Mouse (Mus musculus) midbrain, embryonic 14.5 days (tissue): ENCODE results near the gene Pde8a. TPM values are rescaled to one million over a fixed set of nuclear protein-coding genes. Genes with fewer than 3 reads are reported as not detected.
"Not testable (repeated sequence)": the region's sequence is repeated elsewhere in the genome, so short reads cannot be mapped to it uniquely, and the experiment has no call there.

Experiments used
- ATAC-seq: fragments of 200-750 bp; cut with Nextera tagmentation; 2 replicates; pipeline ENCODE4 v1.8.0; 2017; ENCODE audit warnings: moderate number of reproducible peaks, moderate library complexity; ENCODE audit not compliant: low FRiP score, low TSS enrichment
- DNase-seq: peaks from one replicate; pipeline ENCODE4 v3.0.0-alpha.2; 2015
- H3K27ac ChIP-seq: fragments of 300-500 bp; sonication (generic); replicated peaks from 2 replicates; pipeline ENCODE4 v1.5.1; 2014; ENCODE audit warnings: mild to moderate bottlenecking, low read depth, low read length, moderate library complexity
- H3K27me3 ChIP-seq: fragments of 300-500 bp; sonication (generic); 2 replicates; pipeline ENCODE4 v1.6.1; 2014; ENCODE audit warnings: low read length, control low read depth, mixed read lengths; ENCODE audit not compliant: control insufficient read depth, insufficient read depth
- H3K36me3 ChIP-seq: fragments of 300-500 bp; sonication (generic); 2 replicates; pipeline ENCODE4 v1.6.1; 2014; ENCODE audit warnings: low read length, control low read depth; ENCODE audit not compliant: control insufficient read depth, insufficient read depth
- H3K4me1 ChIP-seq: fragments of 300-500 bp; sonication (generic); 2 replicates; pipeline ENCODE4 v1.6.1; 2014; ENCODE audit warnings: mild to moderate bottlenecking, antibody characterized with exemption, low read length, control low read depth; ENCODE audit not compliant: control insufficient read depth, insufficient read depth
- H3K4me2 ChIP-seq: fragments of 300-500 bp; sonication (generic); 2 replicates; pipeline ENCODE4 v1.6.1; 2014; ENCODE audit warnings: mild to moderate bottlenecking, low read length, moderate library complexity
- H3K4me3 ChIP-seq: fragments of 300-500 bp; sonication (generic); replicated peaks from 2 replicates; pipeline ENCODE4 v1.5.1; 2014; ENCODE audit warnings: low read depth, low read length
- H3K9ac ChIP-seq: fragments of 300-500 bp; sonication (generic); replicated peaks from 2 replicates; pipeline ENCODE4 v1.6.1; 2014; ENCODE audit warnings: mild to moderate bottlenecking, low read length, moderate library complexity
- H3K9me3 ChIP-seq: fragments of 300-500 bp; sonication (generic); 2 replicates; pipeline ENCODE4 v1.6.1; 2016; ENCODE audit warnings: low read length, control low read depth, mixed read lengths; ENCODE audit not compliant: control insufficient read depth
- WGBS: fragments of 180-500 bp; shearing (Covaris S2); extraction: QIAGEN DNeasy Blood & Tissue Kit; methylation state at CpG from one replicate; pipeline ENCODE4 v1.1.7; 2014; 5-methylcytosine and 5-hydroxymethylcytosine counted together
- polyA plus RNA-seq: library from polyadenylated mRNA; unstranded; fragments of >200 nt; fragmentation: Nextera tagmentation; extraction: Ambion mirVana; gene quantifications from 2 replicates; pipeline ENCODE4 v1.2.1, GENCODE M21; 2014

Gene Pde8a
- polyA plus RNA-seq, 1 experiment from 2014 or later: 2.4 TPM

DNA sequence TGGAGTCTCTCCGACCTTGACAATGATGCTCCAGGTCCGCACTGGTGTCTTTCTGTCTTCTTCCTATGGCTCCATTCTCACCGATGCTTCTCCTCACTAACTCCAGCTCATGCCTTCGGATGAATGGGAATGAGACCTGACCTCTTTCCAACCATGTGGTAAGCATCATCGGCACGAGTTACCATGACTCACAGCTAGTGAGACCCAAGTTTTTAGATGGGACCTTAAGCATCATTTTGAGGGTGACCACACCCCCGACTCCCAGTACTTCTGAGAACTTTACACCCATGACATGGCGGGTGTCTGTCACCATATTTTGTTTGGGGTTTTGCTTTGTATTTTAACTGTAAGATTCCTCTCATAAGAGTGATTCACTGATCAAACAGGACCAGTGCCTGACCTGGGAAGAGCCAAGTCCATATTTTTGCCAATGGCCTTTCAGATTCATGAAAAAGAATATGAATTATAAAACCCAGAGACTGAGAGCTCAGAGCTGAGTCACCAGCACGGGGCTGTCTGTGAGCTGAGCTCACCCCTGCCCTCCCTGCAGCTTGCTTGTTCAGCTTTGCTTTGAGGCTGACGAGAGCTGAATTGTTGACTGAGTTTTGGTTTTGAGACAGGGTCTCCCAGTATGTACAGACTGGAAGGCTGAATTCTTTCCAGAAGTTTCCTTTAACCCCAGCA is 30.8 kb upstream of the Pde8a start:
- H3K36me3 ChIP-seq: no peaks in the 10 kb centered on the region
- H3K4me1 ChIP-seq: no peaks in the 10 kb centered on the region
- H3K4me2 ChIP-seq: no peak overlapping the region
- DNase-seq: no peak
- 86% methylated on average over 10 of the region's 10 CpGs for WGBS
- H3K4me3 ChIP-seq: no peak overlapping the region
- ATAC-seq: no peak
- H3K9ac ChIP-seq: no peak overlapping the region
- H3K9me3 ChIP-seq: no peaks in the 10 kb centered on the region
- H3K27ac ChIP-seq: no peak overlapping the region
- no peaks in the 10 kb centered on the region for H3K27me3 ChIP-seq

DNA sequence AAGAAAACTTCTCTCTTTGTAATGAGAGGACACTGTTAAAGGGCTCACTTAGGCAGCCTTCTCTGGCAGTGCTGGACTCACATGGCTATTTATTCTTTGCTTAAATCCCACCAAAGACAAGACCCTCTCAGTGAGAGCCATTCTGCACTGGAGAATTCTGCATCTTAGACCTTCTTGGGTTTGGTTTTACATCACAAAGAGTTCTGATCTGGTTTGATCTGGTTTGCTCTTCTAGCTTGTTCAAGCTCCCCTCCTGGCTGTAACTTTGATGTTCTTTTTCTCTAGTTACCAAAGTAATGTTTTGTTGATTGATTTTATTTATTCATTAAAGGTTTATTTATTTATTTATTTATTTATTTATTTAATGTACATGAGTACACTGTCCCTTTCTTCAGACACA is 30.2 kb upstream of the Pde8a start:
- no peaks in the 10 kb centered on the region for H3K9me3 ChIP-seq
- no peaks in the 10 kb centered on the region for H3K36me3 ChIP-seq
- no peaks in the 10 kb centered on the region for H3K27me3 ChIP-seq
- H3K4me1 ChIP-seq: no peaks in the 10 kb centered on the region
- H3K4me3 ChIP-seq: no peak overlapping the region
- no peak overlapping the region for H3K4me2 ChIP-seq
- H3K9ac ChIP-seq: no peak overlapping the region
- no peak overlapping the region for H3K27ac ChIP-seq
- DNase-seq (no peak), ATAC-seq (no peak)

DNA sequence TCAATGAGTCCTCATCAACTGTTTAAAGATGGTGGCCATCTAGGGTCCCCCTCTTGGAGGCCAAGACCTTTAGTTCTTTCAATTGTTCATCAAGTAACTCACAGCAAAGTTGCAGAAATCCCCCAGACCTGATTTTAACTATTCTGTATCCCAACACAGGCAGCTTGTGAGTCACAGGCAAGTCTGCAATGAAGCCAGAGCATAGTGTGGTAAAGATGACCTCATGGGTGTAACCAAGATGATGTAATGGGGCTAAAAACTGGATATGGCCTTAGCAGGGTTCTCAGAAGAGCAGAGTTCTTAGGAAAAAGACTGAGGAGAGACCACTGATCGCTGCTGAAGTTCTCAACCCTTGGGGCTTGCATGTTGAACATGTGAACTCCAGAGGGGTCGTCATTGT is 29.3 kb upstream of the Pde8a start:
- no peak for ATAC-seq
- 88% methylated on average over 2 of the region's 2 CpGs for WGBS

DNA sequence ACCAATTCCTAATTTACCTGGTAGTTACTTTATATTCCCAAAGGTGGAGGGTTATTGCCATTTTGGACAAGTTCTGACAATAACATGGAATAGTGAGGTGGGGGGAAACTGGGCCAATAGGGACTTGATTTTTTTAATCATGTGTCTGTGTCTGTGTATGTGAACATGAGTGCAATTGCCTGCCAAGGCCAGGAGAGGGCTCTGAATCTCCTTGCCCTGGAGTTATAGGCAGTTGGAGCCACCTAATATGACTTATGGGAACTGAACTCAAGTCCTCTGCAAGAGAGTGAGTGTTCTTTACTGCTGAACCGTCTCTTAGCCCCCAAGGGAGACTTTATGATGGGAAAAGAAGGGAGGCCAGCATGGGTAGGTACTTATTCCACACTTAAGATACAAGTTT is 28.7 kb upstream of the Pde8a start:
- Histone ChIP-seq H3K4me3 (no peak overlapping the region), H3K36me3 (no peaks in the 10 kb centered on the region), H3K4me2 (no peak overlapping the region), H3K9ac (no peak overlapping the region), H3K27me3 (no peaks in the 10 kb centered on the region), H3K27ac (no peak overlapping the region), H3K9me3 (no peaks in the 10 kb centered on the region), H3K4me1 (no peaks in the 10 kb centered on the region)
- ATAC-seq: no peak
- DNase-seq: no peak
- WGBS: 84% methylated on average over 1 of the region's 1 CpGs

More for the DNA sequence above, 29.3 kb upstream of the Pde8a start:
- Histone ChIP-seq H3K27me3 (no peaks in the 10 kb centered on the region), H3K9me3 (no peaks in the 10 kb centered on the region), H3K4me3 (no peak overlapping the region), H3K4me2 (no peak overlapping the region), H3K27ac (no peak overlapping the region), H3K4me1 (no peaks in the 10 kb centered on the region), H3K36me3 (no peaks in the 10 kb centered on the region), H3K9ac (no peak overlapping the region)
- DNase-seq: no peak

DNA sequence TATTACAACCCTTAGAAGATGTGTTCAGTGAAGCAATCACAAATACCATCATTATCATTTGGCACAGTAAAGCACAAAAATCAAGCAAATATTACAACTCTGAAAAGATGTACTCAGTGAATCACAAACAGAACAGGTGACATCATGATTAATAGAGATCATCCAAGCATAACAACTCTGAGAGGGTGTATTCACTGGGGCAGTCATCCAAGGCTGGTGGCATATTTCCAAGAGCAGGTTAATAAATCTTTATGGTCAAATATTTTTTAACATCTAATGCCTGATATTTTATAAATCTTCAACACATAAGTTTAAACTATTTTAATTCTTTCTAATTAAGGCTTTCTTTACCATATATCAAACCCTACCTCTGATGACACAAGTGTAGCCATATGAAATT is 27.4 kb upstream of the Pde8a start:
- H3K4me2 ChIP-seq, H3K4me3 ChIP-seq, ATAC-seq: not testable (repeated sequence)

DNA sequence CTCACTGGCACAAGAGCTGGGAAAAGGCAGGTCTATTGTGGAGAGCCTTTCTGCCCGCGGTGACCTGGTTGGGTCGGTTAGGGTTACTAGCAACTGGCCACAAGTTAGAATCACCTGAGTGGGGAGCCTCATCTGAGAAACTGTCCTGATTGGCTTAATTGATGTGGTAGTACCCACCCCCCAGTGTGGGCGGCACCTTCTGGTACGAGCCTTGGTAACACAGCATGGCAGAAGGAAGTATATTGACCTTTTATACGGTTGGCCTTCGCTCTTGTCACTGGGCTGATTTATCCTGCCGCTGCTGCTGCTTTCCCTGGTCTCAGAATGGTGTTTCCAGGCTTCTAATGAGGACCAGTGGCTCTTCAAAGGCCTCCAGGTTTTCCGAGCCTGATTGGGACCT is 24.2 kb upstream of the Pde8a start:
- no peak overlapping the region for H3K4me2 ChIP-seq
- no peak overlapping the region for H3K27ac ChIP-seq
- ATAC-seq (no peak), DNase-seq (no peak)
- WGBS: 86% methylated on average over 9 of the region's 9 CpGs
- H3K9ac ChIP-seq: no peak overlapping the region
- no peaks in the 10 kb centered on the region for H3K36me3 ChIP-seq
- no peaks in the 10 kb centered on the region for H3K4me1 ChIP-seq
- H3K9me3 ChIP-seq: no peaks in the 10 kb centered on the region
- no peaks in the 10 kb centered on the region for H3K27me3 ChIP-seq
- no peak overlapping the region for H3K4me3 ChIP-seq

More for the DNA sequence above, 27.4 kb upstream of the Pde8a start:
- H3K9me3 ChIP-seq, H3K27me3 ChIP-seq, H3K9ac ChIP-seq, H3K27ac ChIP-seq, DNase-seq, H3K36me3 ChIP-seq, H3K4me1 ChIP-seq: not testable (repeated sequence)

DNA sequence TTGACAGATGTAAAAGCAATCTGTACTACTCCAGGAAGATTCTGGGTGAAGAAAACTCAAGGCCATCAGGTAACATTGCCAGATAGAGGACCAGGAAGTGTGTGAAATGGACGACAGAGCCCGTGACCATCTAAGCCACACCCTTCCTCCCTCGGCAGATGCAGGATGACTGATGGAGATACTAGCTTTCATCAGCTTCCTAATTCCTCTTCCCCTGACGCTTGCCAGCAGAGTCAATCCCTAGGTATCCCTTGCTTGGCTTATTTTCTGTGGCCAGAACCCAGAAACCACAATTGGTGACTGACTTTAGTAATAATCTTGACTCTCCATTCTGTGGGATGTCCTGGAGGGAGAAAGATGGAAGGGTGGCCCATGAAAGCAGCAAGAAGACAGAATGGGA is 17.9 kb upstream of the Pde8a start:
- 71% methylated on average over 4 of the region's 4 CpGs for WGBS
- H3K9ac ChIP-seq: no peak overlapping the region
- H3K9me3 ChIP-seq: no peaks in the 10 kb centered on the region
- H3K4me2 ChIP-seq: no peak overlapping the region
- H3K27me3 ChIP-seq: no peaks in the 10 kb centered on the region
- ATAC-seq (no peak), DNase-seq (no peak)
- H3K4me1 ChIP-seq: 0 out of 2 replicates have a peak, but pooled peaks cover 5% of the 10 kb centered on the region
- H3K36me3 ChIP-seq: no peaks in the 10 kb centered on the region
- H3K27ac ChIP-seq: no peak overlapping the region
- no peak overlapping the region for H3K4me3 ChIP-seq

DNA sequence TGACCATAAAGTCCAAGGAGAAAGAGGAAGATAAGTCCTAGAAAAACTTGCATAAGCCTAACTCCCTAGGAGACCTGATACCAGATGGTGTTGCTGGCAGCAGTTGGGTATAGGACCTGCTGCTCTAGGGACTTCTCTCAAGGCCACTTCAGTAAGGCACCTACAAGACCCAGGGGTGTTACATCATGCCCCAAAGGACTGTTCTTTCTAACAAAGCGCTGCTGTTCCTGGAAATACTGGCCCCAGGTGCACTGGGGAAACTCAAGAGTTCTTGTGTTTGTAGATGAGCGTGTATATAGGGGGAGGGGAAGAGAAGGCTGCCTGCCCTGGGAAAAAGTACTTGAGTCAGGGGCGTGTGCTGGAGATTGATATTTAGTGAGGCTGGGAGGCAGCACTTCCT is 16.6 kb upstream of the Pde8a start:
- H3K9ac ChIP-seq: no peak overlapping the region
- 76% methylated on average over 3 of the region's 3 CpGs for WGBS
- H3K9me3 ChIP-seq: no peaks in the 10 kb centered on the region
- no peaks in the 10 kb centered on the region for H3K36me3 ChIP-seq
- no peak for DNase-seq
- H3K4me3 ChIP-seq: no peak overlapping the region
- H3K27ac ChIP-seq: no peak overlapping the region
- no peak for ATAC-seq
- 0 out of 2 replicates have a peak, but pooled peaks cover 5% of the 10 kb centered on the region for H3K4me1 ChIP-seq
- no peaks in the 10 kb centered on the region for H3K27me3 ChIP-seq
- no peak overlapping the region for H3K4me2 ChIP-seq

DNA sequence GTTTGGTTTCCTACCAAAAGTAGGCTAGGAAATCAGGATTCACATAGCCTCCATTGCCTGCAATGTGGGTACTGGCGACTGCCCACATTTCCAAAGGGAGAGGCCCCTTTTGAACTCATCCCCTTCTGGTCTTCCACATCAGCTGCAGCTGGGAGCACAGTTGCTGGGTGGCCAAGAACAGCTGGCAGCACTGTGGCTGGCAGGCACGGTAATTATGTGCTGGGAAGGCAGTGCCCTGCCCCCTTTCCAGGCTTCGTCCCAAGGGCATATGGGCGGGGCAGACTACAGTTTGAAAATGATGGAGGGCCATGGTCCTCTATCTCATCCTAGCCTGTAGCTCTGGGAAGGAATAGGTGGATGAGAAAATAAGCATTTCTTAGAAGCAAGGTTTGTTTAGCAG is 14.9 kb upstream of the Pde8a start:
- H3K9me3 ChIP-seq: no peaks in the 10 kb centered on the region
- H3K36me3 ChIP-seq: no peaks in the 10 kb centered on the region
- H3K4me3 ChIP-seq: no peak overlapping the region
- no peak overlapping the region for H3K4me2 ChIP-seq
- H3K4me1 ChIP-seq: 0 out of 2 replicates have a peak, but pooled peaks cover 5% of the 10 kb centered on the region
- no peak for ATAC-seq
- no peaks in the 10 kb centered on the region for H3K27me3 ChIP-seq
- H3K9ac ChIP-seq: no peak overlapping the region
- 42% methylated on average over 4 of the region's 4 CpGs for WGBS
- peak; percentile 21 for DNase-seq
- no peak overlapping the region for H3K27ac ChIP-seq
